Mouse (Mus musculus): ENCODE data around the gene Olfr1447. TPM values are rescaled to one million over a fixed set of nuclear protein-coding genes. Genes with fewer than 3 reads are reported as not detected.

The Olfr1447 gene
- not detected in 2 replicates for polyA plus RNA-seq (2014; fragmentation: Nextera tagmentation; extraction: Ambion mirVana)

DNA sequence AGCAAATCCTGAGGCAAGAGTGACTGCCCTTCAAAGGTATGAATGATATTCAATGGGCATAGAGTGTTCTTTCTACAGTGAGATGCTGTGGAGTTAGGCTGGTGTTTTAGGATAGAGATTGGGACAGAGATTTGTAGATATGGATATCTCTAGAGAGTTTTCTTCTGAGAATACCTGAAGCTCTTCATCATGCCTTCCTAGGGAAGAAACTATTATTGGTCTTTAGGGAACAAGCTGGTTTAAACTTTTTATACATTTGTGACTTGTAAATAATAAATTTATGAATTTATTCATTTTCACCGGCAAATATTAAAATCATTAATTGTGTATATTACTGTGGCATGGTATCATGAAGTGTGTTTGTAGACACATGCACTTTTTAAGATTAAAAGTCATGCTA, at the start of gene Olfr1447:
Gene Olfr1447 (minus strand): TSS at position 101 of the 400 bp plus-strand sequence.
- whole genome bisulfite sequencing, result 84% methylated on average over 1 of the region's 1 CpGs
- ATAC-seq (ENCODE audit: insufficient number of reproducible peaks, insufficient read depth, low FRiP score, low read depth), result no peak
- Histone ChIP-seq H3K36me3 (ENCODE audit: control insufficient read depth, insufficient read depth, low read length) (no peaks in the 10 kb centered on the region), H3K9me3 (ENCODE audit: control insufficient read depth, low read length) (no peaks in the 10 kb centered on the region), H3K27ac (replicated peaks in 1 of 2; ENCODE audit: control insufficient read depth in 1 of 2, insufficient read depth in 1 of 2, low read depth in 2 of 2, low read length in 2 of 2) (no peak within 1 kb of the TSS), H3K4me3 (ENCODE audit: control insufficient read depth in 1 of 2, insufficient read depth in 1 of 2, low read depth in 1 of 2, low read length in 2 of 2) (no peak within 1 kb of the TSS), H3K4me1 (ENCODE audit: control insufficient read depth in 2 of 2, insufficient read depth in 2 of 2, low read length in 2 of 2) (no peaks in the 10 kb centered on the region), H3K27me3 (ENCODE audit: control insufficient read depth, insufficient read depth, low read length) (no peaks in the 10 kb centered on the region), H3K9ac (ENCODE audit: low read length) (no peak within 1 kb of the TSS), H3K4me2 (ENCODE audit: low read length) (no peak within 1 kb of the TSS)

DNA sequence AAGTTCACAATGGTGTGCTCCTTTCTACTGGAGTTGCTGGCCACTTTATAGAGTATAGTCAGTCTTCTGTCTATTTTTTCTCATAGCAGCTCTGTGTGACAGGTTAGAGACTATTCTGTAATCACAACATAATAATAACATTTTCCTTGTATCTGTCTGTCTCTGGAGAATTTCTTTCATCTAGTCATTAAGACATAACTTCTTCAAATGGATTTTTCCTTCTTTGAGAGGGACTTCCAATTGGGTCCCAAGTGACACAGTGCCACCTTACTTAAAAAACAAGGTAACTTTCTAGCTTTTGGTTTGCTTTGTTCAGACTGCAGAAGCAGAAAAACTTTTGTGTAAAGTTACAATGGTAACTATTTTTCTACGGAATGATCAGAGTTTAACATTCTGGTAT, 46.4 kb upstream of the Olfr1447 start, which contains the start of gene Olfr1450:
Gene Olfr1450 (plus strand): TSS at position 301 of the 400 bp plus-strand sequence.
- H3K36me3 ChIP-seq (ENCODE audit: control insufficient read depth, insufficient read depth, low read length), result no peaks in the 10 kb centered on the region
- WGBS, result 81% methylated on average over 1 of the region's 1 CpGs
- H3K4me2 ChIP-seq (ENCODE audit: low read length), result no peak within 1 kb of the TSS
- H3K27ac ChIP-seq (replicated peaks in 1 of 2; ENCODE audit: control insufficient read depth in 1 of 2, insufficient read depth in 1 of 2, low read depth in 2 of 2, low read length in 2 of 2), result no peak within 1 kb of the TSS
- no peak within 1 kb of the TSS for H3K4me3 ChIP-seq (ENCODE audit: control insufficient read depth in 1 of 2, insufficient read depth in 1 of 2, low read depth in 1 of 2, low read length in 2 of 2)
- no peaks in the 10 kb centered on the region for H3K27me3 ChIP-seq (ENCODE audit: control insufficient read depth, insufficient read depth, low read length)
- H3K9ac ChIP-seq (ENCODE audit: low read length), result no peak within 1 kb of the TSS
- H3K9me3 ChIP-seq (ENCODE audit: control insufficient read depth, low read length), result peaks cover 9% of the 10 kb centered on the region; the same call in 1 of the 2 replicates
- H3K4me1 ChIP-seq (ENCODE audit: control insufficient read depth in 2 of 2, insufficient read depth in 2 of 2, low read length in 2 of 2), result no peaks in the 10 kb centered on the region
- no peak for ATAC-seq (ENCODE audit: insufficient number of reproducible peaks, insufficient read depth, low FRiP score, low read depth)

DNA sequence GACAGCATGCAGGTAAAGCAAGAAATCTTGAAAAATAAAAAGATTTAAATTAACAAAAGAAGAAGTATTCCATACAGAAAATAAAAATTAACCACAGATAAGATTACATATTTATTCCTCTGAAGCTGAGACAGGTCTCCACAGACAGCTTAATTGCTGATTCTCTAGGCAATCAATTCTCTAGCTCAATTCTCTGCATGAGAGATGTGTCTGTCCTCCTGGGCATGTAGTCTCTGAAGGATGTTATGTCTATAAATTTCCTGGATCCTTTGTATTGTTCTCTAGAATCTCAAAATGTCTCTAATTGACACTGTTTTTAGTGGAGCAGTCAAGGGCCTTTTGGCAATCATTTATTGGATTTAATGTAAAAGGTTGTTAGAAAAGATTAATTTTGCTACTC, 27.0 kb upstream of the Olfr1447 start, which contains the start of gene Olfr1449:
Gene Olfr1449 (plus strand): TSS at position 301 of the 400 bp plus-strand sequence.
- Histone ChIP-seq H3K27me3 (ENCODE audit: control insufficient read depth, insufficient read depth, low read length) (no peaks in the 10 kb centered on the region), H3K27ac (replicated peaks in 1 of 2; ENCODE audit: control insufficient read depth in 1 of 2, insufficient read depth in 1 of 2, low read depth in 2 of 2, low read length in 2 of 2) (no peak within 1 kb of the TSS)

DNA sequence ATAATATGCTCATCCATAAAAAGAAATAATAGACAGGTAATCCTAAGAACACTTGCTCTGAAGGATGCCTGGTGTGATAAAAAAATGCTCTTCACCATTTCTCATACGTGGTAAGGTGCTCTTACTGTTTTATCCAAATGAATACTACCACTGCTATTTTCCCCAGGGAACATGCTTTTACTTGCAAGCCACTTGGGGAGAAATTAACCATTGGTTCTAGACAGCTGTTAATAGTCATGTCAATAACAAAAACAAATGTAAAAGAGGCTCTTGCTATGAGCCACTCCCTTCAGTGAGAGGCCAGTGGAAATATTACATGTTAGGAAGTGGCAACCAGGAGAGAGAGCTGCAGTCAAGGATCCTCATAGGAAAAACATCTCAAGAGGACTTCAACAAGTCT, 20.8 kb upstream of the Olfr1447 start, which contains the start of gene Olfr1448:
Gene Olfr1448 (minus strand): TSS at position 101 of the 400 bp plus-strand sequence.
- no peaks in the 10 kb centered on the region for H3K4me1 ChIP-seq (ENCODE audit: control insufficient read depth in 2 of 2, insufficient read depth in 2 of 2, low read length in 2 of 2)
- ATAC-seq (ENCODE audit: insufficient number of reproducible peaks, insufficient read depth, low FRiP score, low read depth), result no peak
- 73% methylated on average over 1 of the region's 1 CpGs for WGBS
- H3K9me3 ChIP-seq (ENCODE audit: control insufficient read depth, low read length), result 0 out of 2 replicates have a peak, but pooled peaks cover 2% of the 10 kb centered on the region
- H3K9ac ChIP-seq (ENCODE audit: low read length), result no peak within 1 kb of the TSS
- H3K4me3 ChIP-seq (ENCODE audit: control insufficient read depth in 1 of 2, insufficient read depth in 1 of 2, low read depth in 1 of 2, low read length in 2 of 2), result no peak within 1 kb of the TSS
- no peak within 1 kb of the TSS for H3K27ac ChIP-seq (replicated peaks in 1 of 2; ENCODE audit: control insufficient read depth in 1 of 2, insufficient read depth in 1 of 2, low read depth in 2 of 2, low read length in 2 of 2)
- H3K36me3 ChIP-seq (ENCODE audit: control insufficient read depth, insufficient read depth, low read length), result no peaks in the 10 kb centered on the region
- no peak within 1 kb of the TSS for H3K4me2 ChIP-seq (ENCODE audit: low read length)
- H3K27me3 ChIP-seq (ENCODE audit: control insufficient read depth, insufficient read depth, low read length), result no peaks in the 10 kb centered on the region

More for the DNA sequence above, 27.0 kb upstream of the Olfr1447 start, which contains the start of gene Olfr1449:
- Histone ChIP-seq H3K36me3 (ENCODE audit: control insufficient read depth, insufficient read depth, low read length) (no peaks in the 10 kb centered on the region), H3K9ac (ENCODE audit: low read length) (no peak within 1 kb of the TSS), H3K4me1 (ENCODE audit: control insufficient read depth in 2 of 2, insufficient read depth in 2 of 2, low read length in 2 of 2) (no peaks in the 10 kb centered on the region), H3K9me3 (ENCODE audit: control insufficient read depth, low read length) (peaks cover 2% of the 10 kb centered on the region; the same call in 1 of the 2 replicates), H3K4me2 (ENCODE audit: low read length) (no peak within 1 kb of the TSS), H3K4me3 (ENCODE audit: control insufficient read depth in 1 of 2, insufficient read depth in 1 of 2, low read depth in 1 of 2, low read length in 2 of 2) (no peak within 1 kb of the TSS)
- no peak for ATAC-seq (ENCODE audit: insufficient number of reproducible peaks, insufficient read depth, low FRiP score, low read depth)

DNA sequence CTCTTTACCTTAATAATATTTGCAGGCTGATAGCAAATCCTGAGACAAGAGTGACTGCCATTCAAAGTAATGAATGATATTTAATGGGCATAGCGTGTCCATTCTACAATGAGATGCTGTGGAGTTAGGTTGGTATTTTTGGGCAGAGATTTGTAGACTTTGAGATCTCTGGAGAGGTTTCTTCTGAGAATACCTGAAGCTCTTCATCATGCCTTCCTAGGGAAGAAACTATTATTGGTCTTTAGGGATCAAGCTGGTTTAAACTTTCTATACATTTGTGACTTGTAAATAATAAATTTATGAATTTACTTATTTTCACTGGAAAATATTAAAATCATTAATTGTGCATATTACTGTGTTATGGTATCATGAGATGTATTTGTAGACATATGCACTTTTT, 10.1 kb downstream of the Olfr1447 start, which contains the start of gene Olfr1446:
Gene Olfr1446 (minus strand): TSS at position 101 of the 400 bp plus-strand sequence.
- Histone ChIP-seq H3K27me3 (ENCODE audit: control insufficient read depth, insufficient read depth, low read length) (no peaks in the 10 kb centered on the region), H3K9me3 (ENCODE audit: control insufficient read depth, low read length) (no peaks in the 10 kb centered on the region), H3K27ac (replicated peaks in 1 of 2; ENCODE audit: control insufficient read depth in 1 of 2, insufficient read depth in 1 of 2, low read depth in 2 of 2, low read length in 2 of 2) (no peak within 1 kb of the TSS), H3K4me3 (ENCODE audit: control insufficient read depth in 1 of 2, insufficient read depth in 1 of 2, low read depth in 1 of 2, low read length in 2 of 2) (no peak within 1 kb of the TSS), H3K9ac (ENCODE audit: low read length) (no peak within 1 kb of the TSS), H3K4me2 (ENCODE audit: low read length) (no peak within 1 kb of the TSS), H3K36me3 (ENCODE audit: control insufficient read depth, insufficient read depth, low read length) (no peaks in the 10 kb centered on the region), H3K4me1 (ENCODE audit: control insufficient read depth in 2 of 2, insufficient read depth in 2 of 2, low read length in 2 of 2) (no peaks in the 10 kb centered on the region)
- ATAC-seq (ENCODE audit: insufficient number of reproducible peaks, insufficient read depth, low FRiP score, low read depth), result no peak
- 73% methylated on average over 1 of the region's 1 CpGs for WGBS

DNA sequence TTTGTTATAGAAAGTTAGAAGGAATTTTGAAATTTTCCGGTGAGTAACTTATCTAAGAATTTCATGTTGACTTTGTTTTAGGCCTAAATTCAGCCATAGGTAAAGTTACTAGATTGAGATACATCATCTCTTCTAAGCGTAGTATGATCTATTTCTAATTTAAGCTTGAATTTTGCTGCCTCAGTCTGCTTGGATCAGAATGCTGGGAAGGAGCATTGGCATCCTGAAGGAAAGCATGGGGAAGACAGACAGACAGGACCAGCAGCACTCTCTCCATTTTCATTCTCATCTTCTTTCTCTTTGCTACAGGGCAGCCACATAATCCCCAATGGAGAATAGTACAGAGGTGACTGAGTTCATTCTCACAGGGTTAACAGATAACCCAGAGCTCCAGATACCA, 20.0 kb downstream of the Olfr1447 start, which contains the start of gene Olfr1445:
Gene Olfr1445 (plus strand): TSS at position 301 of the 400 bp plus-strand sequence.
- ATAC-seq (ENCODE audit: insufficient number of reproducible peaks, insufficient read depth, low FRiP score, low read depth), result no peak
- WGBS, result 78% methylated on average over 2 of the region's 2 CpGs
- 0 out of 2 replicates have a peak, but pooled peaks cover 4% of the 10 kb centered on the region for H3K9me3 ChIP-seq (ENCODE audit: control insufficient read depth, low read length)
- no peaks in the 10 kb centered on the region for H3K36me3 ChIP-seq (ENCODE audit: control insufficient read depth, insufficient read depth, low read length)
- H3K27me3 ChIP-seq (ENCODE audit: control insufficient read depth, insufficient read depth, low read length), result no peaks in the 10 kb centered on the region
- no peak within 1 kb of the TSS for H3K4me2 ChIP-seq (ENCODE audit: low read length)
- no peak within 1 kb of the TSS for H3K27ac ChIP-seq (replicated peaks in 1 of 2; ENCODE audit: control insufficient read depth in 1 of 2, insufficient read depth in 1 of 2, low read depth in 2 of 2, low read length in 2 of 2)
- H3K4me3 ChIP-seq (ENCODE audit: control insufficient read depth in 1 of 2, insufficient read depth in 1 of 2, low read depth in 1 of 2, low read length in 2 of 2), result no peak within 1 kb of the TSS
- no peak within 1 kb of the TSS for H3K9ac ChIP-seq (ENCODE audit: low read length)
- H3K4me1 ChIP-seq (ENCODE audit: control insufficient read depth in 2 of 2, insufficient read depth in 2 of 2, low read length in 2 of 2), result no peaks in the 10 kb centered on the region

DNA sequence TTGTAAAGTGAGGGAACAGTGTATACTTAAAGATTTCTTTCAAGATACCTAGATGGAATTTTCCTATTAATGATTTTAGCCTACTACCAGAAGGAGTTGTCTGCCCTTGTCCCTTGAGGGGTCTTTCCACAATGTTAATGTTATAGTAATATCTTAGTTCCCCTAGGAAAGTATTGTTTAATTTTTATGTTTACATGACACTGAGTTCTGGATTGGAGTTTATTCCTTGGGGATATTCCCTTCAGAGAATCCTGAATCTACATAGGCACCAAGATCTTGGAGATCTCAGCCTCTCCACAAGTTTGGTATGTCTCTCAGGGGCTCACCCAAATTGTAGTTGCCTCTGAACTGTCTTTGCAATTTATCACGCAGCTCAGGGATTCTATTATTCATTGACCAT, 46.6 kb downstream of the Olfr1447 start, which contains the start of gene Olfr1444:
Gene Olfr1444 (plus strand): TSS at position 301 of the 400 bp plus-strand sequence.
- no peak for ATAC-seq (ENCODE audit: insufficient number of reproducible peaks, insufficient read depth, low FRiP score, low read depth)
- H3K27me3 ChIP-seq (ENCODE audit: control insufficient read depth, insufficient read depth, low read length), result no peaks in the 10 kb centered on the region
- H3K4me1 ChIP-seq (ENCODE audit: control insufficient read depth in 2 of 2, insufficient read depth in 2 of 2, low read length in 2 of 2), result no peaks in the 10 kb centered on the region
- no peak within 1 kb of the TSS for H3K9ac ChIP-seq (ENCODE audit: low read length)
- H3K9me3 ChIP-seq (ENCODE audit: control insufficient read depth, low read length), result no peaks in the 10 kb centered on the region
- H3K4me2 ChIP-seq (ENCODE audit: low read length), result no peak within 1 kb of the TSS
- no peaks in the 10 kb centered on the region for H3K36me3 ChIP-seq (ENCODE audit: control insufficient read depth, insufficient read depth, low read length)
- no peak within 1 kb of the TSS for H3K4me3 ChIP-seq (ENCODE audit: control insufficient read depth in 1 of 2, insufficient read depth in 1 of 2, low read depth in 1 of 2, low read length in 2 of 2)
- 45% methylated on average over 1 of the region's 1 CpGs for WGBS
- no peak within 1 kb of the TSS for H3K27ac ChIP-seq (replicated peaks in 1 of 2; ENCODE audit: control insufficient read depth in 1 of 2, insufficient read depth in 1 of 2, low read depth in 2 of 2, low read length in 2 of 2)

Data from heart, embryonic 14.5 days (tissue).